Mouse (Mus musculus) granulocyte monocyte progenitor cell, adult 5-6 weeks (primary cell): ENCODE measurements around the gene Upp2. TPM values are rescaled to one million over a fixed set of nuclear protein-coding genes. Genes with fewer than 3 reads are reported as not detected.

Experiments
- ATAC-seq: replicated peaks from 2 replicates; pipeline ENCODE4 v1.8.0; 2016; ENCODE audit warnings: mild to moderate bottlenecking, moderate TSS enrichment, inconsistent platforms; ENCODE audit not compliant: poor library complexity, severe bottlenecking
- total RNA-seq, 2 experiments: library from RNA; stranded (forward) in 1 of 2; stranded (reverse) in 1 of 2; fragments of 200-712, 200-1000 nt in 1 of 2; fragments of >200 nt in 1 of 2; fragmentation: Nextera tagmentation in 1 of 2; gene quantifications; 2 replicates each; pipeline ENCODE4 v1.2.3; 2014 to 2017

Upp2 gene
- total RNA-seq, 2 experiments from 2014 or later, result 0.09 TPM; not detected in 1

- ATAC-seq, result no peak
Observed at GRCm38 (mm10) chr2:58799623-58800022, 232.5 kb downstream of the Upp2 start.

- no peak for ATAC-seq
Observed at GRCm38 (mm10) chr2:58812941-58813340, 245.8 kb downstream of the Upp2 start.

- no peak for ATAC-seq
Observed at GRCm38 (mm10) chr2:58828910-58829600, 262.0 kb downstream of the Upp2 start.

GRCm38 (mm10) chr2:58829981-58830742 lies 263.1 kb downstream of the Upp2 start:
- no peak for ATAC-seq

GRCm38 (mm10) chr2:58832253-58832980 lies 265.3 kb downstream of the Upp2 start:
- ATAC-seq, result no peak

GRCm38 (mm10) chr2:58841021-58841420 lies 273.9 kb downstream of the Upp2 start:
- ATAC-seq, result no peak

- no peak for ATAC-seq
Observed at GRCm38 (mm10) chr2:58842443-58842842, 275.3 kb downstream of the Upp2 start.

Other genes with a start within 250 kb of the Upp2 start
- gene Acvr1c, start 209.4 kb upstream of the Upp2 start, total RNA-seq (2014; fragmentation: Nextera tagmentation), result not detected in 2 replicates
- not detected in 2 replicates for gene Acvr1c, start 209.4 kb upstream of the Upp2 start, total RNA-seq (2017)
- not detected in 2 replicates for gene Gm17409, start 97.2 kb upstream of the Upp2 start, total RNA-seq (2014; fragmentation: Nextera tagmentation)
- not detected in 2 replicates for gene Gm17409, start 97.2 kb upstream of the Upp2 start, total RNA-seq (2017)
- 2.9 and 3.9 TPM in 2 replicates for gene Acvr1, start 141 bp upstream of the Upp2 start, total RNA-seq (2014; fragmentation: Nextera tagmentation)
- gene Acvr1, start 141 bp upstream of the Upp2 start, total RNA-seq (2017), result 0.78 and 0.88 TPM in 2 replicates